Comparison of ENCODE assay signal across 9 mouse cellular contexts in the genomic region with DNA sequence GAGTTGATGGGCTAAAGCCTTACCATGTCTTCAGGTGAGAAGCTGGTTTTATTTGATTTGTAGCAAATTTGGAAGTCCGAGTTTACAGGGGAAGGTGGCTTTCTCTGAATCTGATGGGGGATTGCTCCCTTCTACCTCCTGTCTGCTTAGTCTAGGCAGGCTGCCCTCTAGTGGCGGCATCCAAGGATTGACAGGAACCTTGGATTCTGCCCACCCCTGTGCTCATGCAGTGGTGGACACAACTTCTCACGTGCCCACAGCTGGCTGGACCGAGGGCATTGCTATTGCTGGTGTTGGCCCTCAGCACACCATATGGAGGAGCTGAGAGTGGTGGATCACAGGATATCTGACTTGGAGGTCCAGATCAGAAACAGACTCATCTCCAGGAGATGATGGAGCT. TPM values are rescaled to one million over a fixed set of nuclear protein-coding genes. Genes with fewer than 3 reads are reported as not detected.
A peak's percentile ranks its signal among the peaks of the same experiment; 100 is the strongest.
DNase-seq lines count a peak whose midpoint lies in the region; ATAC-seq and TF ChIP-seq lines count a peak whose summit lies in the region.
"Had no signal": no experiment of that assay in that cellular context is flagged by ENCODE, and none has a peak within 500 bp of the region (broad histone marks: within the 10 kb centered on the region; RNA-seq: fewer than 3 reads in every experiment).

No protein-coding gene starts in this region.

- H3K27me3 ChIP-seq in midbrain, embryonic 10.5 days (ENCODE audit: low read depth, poor library complexity, severe bottlenecking), result no peaks in the 10 kb centered on the region
- no peaks in the 10 kb centered on the region for H3K27me3 ChIP-seq in midbrain, embryonic 15.5 days (replicated peaks)
- H3K27me3 ChIP-seq in hindbrain, postnatal 0 days (ENCODE audit: insufficient read depth, low read length), result no peaks in the 10 kb centered on the region
- H3K27me3 ChIP-seq: megakaryocyte, embryonic 14.5 days had no signal

- no peak overlapping the region for H3K9ac ChIP-seq in midbrain, embryonic 15.5 days
- H3K9ac ChIP-seq in hindbrain, postnatal 0 days (replicated peaks; ENCODE audit: low read length), result no peak overlapping the region

- DNase-seq in cerebellum, adult 11 months, result peak; percentile 62
- DNase-seq in midbrain, embryonic 10.5 days (ENCODE audit: low spot score), result peak; percentile 51
- peak; percentile 79 for DNase-seq in cerebellum, adult 9-10 months
- peak; percentile 62 for DNase-seq in hindbrain, postnatal 0 days (ENCODE audit: low spot score)
- peak; percentile 52 to 69 for DNase-seq in lung, postnatal 4 days
- peak; percentile 57 to 82 for DNase-seq in spleen, postnatal 4 days (ENCODE audit: low spot score in 2 of 2)

- 41% methylated on average over 4 of the region's 4 CpGs for WGBS in midbrain, embryonic 10.5 days
- 46% methylated on average over 4 of the region's 4 CpGs for WGBS in midbrain, embryonic 15.5 days
- 44% methylated on average over 4 of the region's 4 CpGs for WGBS in hindbrain, postnatal 0 days

- no peaks in the 10 kb centered on the region for H3K4me1 ChIP-seq in midbrain, embryonic 10.5 days
- H3K4me1 ChIP-seq in midbrain, embryonic 15.5 days, result peaks cover 5% of the 10 kb centered on the region; the same call in 1 of the 2 replicates
- peaks cover 10% of the 10 kb centered on the region; the same call in 1 of the 2 replicates for H3K4me1 ChIP-seq in hindbrain, postnatal 0 days (ENCODE audit: insufficient read depth, low read length)

- no peak overlapping the region for H3K4me2 ChIP-seq in midbrain, embryonic 15.5 days
- no peak overlapping the region for H3K4me2 ChIP-seq in hindbrain, postnatal 0 days (ENCODE audit: low read depth, low read length)

- no peak for ATAC-seq in cerebellum, adult (ENCODE audit: insufficient number of reproducible peaks, low FRiP score, low TSS enrichment)
- no peak for ATAC-seq in midbrain, embryonic 15.5 days (replicated peaks)
- no peak for ATAC-seq in hindbrain, postnatal 0 days

- H3K9me3 ChIP-seq in midbrain, embryonic 10.5 days (replicated peaks), result no peaks in the 10 kb centered on the region
- no peaks in the 10 kb centered on the region for H3K9me3 ChIP-seq in midbrain, embryonic 15.5 days
- no peaks in the 10 kb centered on the region for H3K9me3 ChIP-seq in hindbrain, postnatal 0 days (ENCODE audit: low read length)
- H3K9me3 ChIP-seq: megakaryocyte, embryonic 14.5 days had no signal

- no peak overlapping the region for H3K27ac ChIP-seq in midbrain, embryonic 10.5 days (replicated peaks)
- no peak overlapping the region for H3K27ac ChIP-seq in midbrain, embryonic 15.5 days
- H3K27ac ChIP-seq in hindbrain, postnatal 0 days, result no peak overlapping the region

- peak; percentile 79 for TF ChIP-seq CTCF in hindbrain, postnatal 0 days (IDR thresholded peaks at IDR 0.05; ENCODE audit: low read depth)

- H3K4me3 ChIP-seq in midbrain, embryonic 10.5 days, result no peak overlapping the region
- H3K4me3 ChIP-seq in midbrain, embryonic 15.5 days, result no peak overlapping the region
- H3K4me3 ChIP-seq in hindbrain, postnatal 0 days (ENCODE audit: low read length), result no peak overlapping the region
- H3K4me3 ChIP-seq: megakaryocyte, embryonic 14.5 days had no signal

- H3K36me3 ChIP-seq in midbrain, embryonic 10.5 days, result peaks cover 13% of the 10 kb centered on the region
- H3K36me3 ChIP-seq in midbrain, embryonic 15.5 days (replicated peaks), result no peaks in the 10 kb centered on the region
- H3K36me3 ChIP-seq in hindbrain, postnatal 0 days (ENCODE audit: insufficient read depth, low read length), result peaks cover 7% of the 10 kb centered on the region; the same call in 1 of the 2 replicates

RNA-seq across cellular contexts. Expression of gene Tbc1d22a, which starts 22.0 kb away (rescaled TPM):
- polyA plus RNA-seq in midbrain, embryonic 10.5 days (2016; fragmentation: Nextera tagmentation; extraction: Ambion mirVana), result 10.8 and 12.5 TPM in 2 replicates
- polyA plus RNA-seq in midbrain, embryonic 15.5 days (2015; fragmentation: Nextera tagmentation; extraction: Ambion mirVana), result 14.3 and 15.1 TPM in 2 replicates
- 17.4 and 26.2 TPM in 2 replicates for total RNA-seq in hindbrain, postnatal 0 days (2014; rRNA removed)
- 12.8 and 13.6 TPM in 2 replicates for polyA plus RNA-seq in hindbrain, postnatal 0 days (2015; fragmentation: Nextera tagmentation; extraction: Ambion mirVana)

RNA-seq across cellular contexts. Expression of gene Cerk, which starts 50.3 kb away (rescaled TPM):
- 13.3 and 16.8 TPM in 2 replicates for polyA plus RNA-seq in midbrain, embryonic 10.5 days (2016; fragmentation: Nextera tagmentation; extraction: Ambion mirVana)
- 25.0 and 25.8 TPM in 2 replicates for polyA plus RNA-seq in midbrain, embryonic 15.5 days (2015; fragmentation: Nextera tagmentation; extraction: Ambion mirVana)
- total RNA-seq in hindbrain, postnatal 0 days (2014; rRNA removed), result 46.3 and 52.1 TPM in 2 replicates
- 23.4 and 23.6 TPM in 2 replicates for polyA plus RNA-seq in hindbrain, postnatal 0 days (2015; fragmentation: Nextera tagmentation; extraction: Ambion mirVana)
